Mouse (Mus musculus): ENCODE results near the gene Gramd4. TPM values are rescaled to one million over a fixed set of nuclear protein-coding genes. Genes with fewer than 3 reads are reported as not detected.
A peak's percentile ranks its signal among the peaks of the same experiment; 100 is the strongest.
"Not testable (repeated sequence)": the region's sequence is repeated elsewhere in the genome, so short reads cannot be mapped to it uniquely, and the experiment has no call there.

The Gramd4 gene
- polyA plus RNA-seq, 1 experiment = 36.0 TPM

- no peak for TF ChIP-seq CTCF (IDR thresholded peaks at IDR 0.05; ENCODE audit: borderline replicate concordance, insufficient read depth, low read depth, low read length)
- no peak for TF ChIP-seq POLR2A (IDR thresholded peaks at IDR 0.05; ENCODE audit: borderline replicate concordance, insufficient read depth, low read length)
- WGBS = 84% methylated on average over 17 of the region's 17 CpGs
Observed at GRCm38 (mm10) chr15:86095722-86096603, 38.5 kb downstream of the Gramd4 start.

DNA sequence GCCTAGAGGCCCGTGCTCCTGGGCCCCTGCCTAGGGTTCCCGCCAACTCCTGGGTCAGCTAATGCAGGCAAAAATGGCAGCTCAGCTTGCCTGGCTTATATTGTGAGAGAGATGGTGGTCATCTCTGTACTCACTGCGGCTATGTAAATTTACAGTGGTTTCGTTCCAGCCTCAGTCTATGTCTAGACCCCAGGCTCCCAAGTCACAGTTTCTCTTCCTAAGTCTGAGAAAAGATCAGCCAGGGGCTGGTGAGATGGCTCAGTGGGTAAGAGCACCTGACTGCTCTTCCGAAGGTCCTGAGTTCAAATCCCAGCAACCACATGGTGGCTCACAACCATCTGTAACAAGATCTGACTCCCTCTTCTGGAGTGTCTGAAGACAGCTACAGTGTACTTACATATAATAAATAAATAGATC lies 39.1 kb downstream of the Gramd4 start:
- H3K27ac ChIP-seq (ENCODE audit: insufficient read depth, low read length); DNase-seq; H3K4me3 ChIP-seq (replicated peaks; ENCODE audit: insufficient read depth, low read depth, low read length); H3K27me3 ChIP-seq (ENCODE audit: control insufficient read depth, insufficient read depth, low read length): not testable (repeated sequence)
- WGBS = 90% methylated on average over 5 of the region's 5 CpGs
- peaks cover 40% of the 10 kb centered on the region for H3K4me1 ChIP-seq (ENCODE audit: control insufficient read depth, insufficient read depth, low read length)

More at GRCm38 (mm10) chr15:86095722-86096603, 38.5 kb downstream of the Gramd4 start:
- Histone ChIP-seq H3K27ac (ENCODE audit: insufficient read depth, low read length) (no peak overlapping the region), H3K4me1 (ENCODE audit: control insufficient read depth, insufficient read depth, low read length) (peaks cover 40% of the 10 kb centered on the region), H3K27me3 (ENCODE audit: control insufficient read depth, insufficient read depth, low read length) (no peaks in the 10 kb centered on the region), H3K4me3 (replicated peaks; ENCODE audit: insufficient read depth, low read depth, low read length) (no peak overlapping the region)
- DNase-seq = no peak

GRCm38 (mm10) chr15:86097871-86098270 lies 40.4 kb downstream of the Gramd4 start:
- WGBS = 33% methylated on average over 2 of the region's 2 CpGs

GRCm38 (mm10) chr15:86101585-86101984 lies 44.1 kb downstream of the Gramd4 start:
- H3K27ac ChIP-seq (ENCODE audit: insufficient read depth, low read length) = no peak overlapping the region; the same call in 1 of the 2 replicates
- peak in 1 of 2 experiments; percentile 55 for DNase-seq
- WGBS = 28% methylated on average over 9 of the region's 9 CpGs
- no peak overlapping the region for H3K4me3 ChIP-seq (replicated peaks; ENCODE audit: insufficient read depth, low read depth, low read length)
- H3K4me1 ChIP-seq (ENCODE audit: control insufficient read depth, insufficient read depth, low read length) = peaks cover 26% of the 10 kb centered on the region
- H3K27me3 ChIP-seq (ENCODE audit: control insufficient read depth, insufficient read depth, low read length) = no peaks in the 10 kb centered on the region
- no peak for TF ChIP-seq POLR2A (IDR thresholded peaks at IDR 0.05; ENCODE audit: borderline replicate concordance, insufficient read depth, low read length)
- TF ChIP-seq CTCF (IDR thresholded peaks at IDR 0.05; ENCODE audit: borderline replicate concordance, insufficient read depth, low read depth, low read length) = no peak

More at GRCm38 (mm10) chr15:86097871-86098270, 40.4 kb downstream of the Gramd4 start:
- TF ChIP-seq POLR2A (IDR thresholded peaks at IDR 0.05; ENCODE audit: borderline replicate concordance, insufficient read depth, low read length) (no peak), CTCF (IDR thresholded peaks at IDR 0.05; ENCODE audit: borderline replicate concordance, insufficient read depth, low read depth, low read length) (no peak)
- no peaks in the 10 kb centered on the region for H3K27me3 ChIP-seq (ENCODE audit: control insufficient read depth, insufficient read depth, low read length)
- peaks cover 32% of the 10 kb centered on the region for H3K4me1 ChIP-seq (ENCODE audit: control insufficient read depth, insufficient read depth, low read length)
- no peak overlapping the region for H3K4me3 ChIP-seq (replicated peaks; ENCODE audit: insufficient read depth, low read depth, low read length)
- DNase-seq = no peak
- no peak overlapping the region for H3K27ac ChIP-seq (ENCODE audit: insufficient read depth, low read length)

GRCm38 (mm10) chr15:86102308-86102707 lies 44.8 kb downstream of the Gramd4 start:
- TF ChIP-seq POLR2A (IDR thresholded peaks at IDR 0.05; ENCODE audit: borderline replicate concordance, insufficient read depth, low read length) (no peak), CTCF (IDR thresholded peaks at IDR 0.05; ENCODE audit: borderline replicate concordance, insufficient read depth, low read depth, low read length) (no peak)

DNA sequence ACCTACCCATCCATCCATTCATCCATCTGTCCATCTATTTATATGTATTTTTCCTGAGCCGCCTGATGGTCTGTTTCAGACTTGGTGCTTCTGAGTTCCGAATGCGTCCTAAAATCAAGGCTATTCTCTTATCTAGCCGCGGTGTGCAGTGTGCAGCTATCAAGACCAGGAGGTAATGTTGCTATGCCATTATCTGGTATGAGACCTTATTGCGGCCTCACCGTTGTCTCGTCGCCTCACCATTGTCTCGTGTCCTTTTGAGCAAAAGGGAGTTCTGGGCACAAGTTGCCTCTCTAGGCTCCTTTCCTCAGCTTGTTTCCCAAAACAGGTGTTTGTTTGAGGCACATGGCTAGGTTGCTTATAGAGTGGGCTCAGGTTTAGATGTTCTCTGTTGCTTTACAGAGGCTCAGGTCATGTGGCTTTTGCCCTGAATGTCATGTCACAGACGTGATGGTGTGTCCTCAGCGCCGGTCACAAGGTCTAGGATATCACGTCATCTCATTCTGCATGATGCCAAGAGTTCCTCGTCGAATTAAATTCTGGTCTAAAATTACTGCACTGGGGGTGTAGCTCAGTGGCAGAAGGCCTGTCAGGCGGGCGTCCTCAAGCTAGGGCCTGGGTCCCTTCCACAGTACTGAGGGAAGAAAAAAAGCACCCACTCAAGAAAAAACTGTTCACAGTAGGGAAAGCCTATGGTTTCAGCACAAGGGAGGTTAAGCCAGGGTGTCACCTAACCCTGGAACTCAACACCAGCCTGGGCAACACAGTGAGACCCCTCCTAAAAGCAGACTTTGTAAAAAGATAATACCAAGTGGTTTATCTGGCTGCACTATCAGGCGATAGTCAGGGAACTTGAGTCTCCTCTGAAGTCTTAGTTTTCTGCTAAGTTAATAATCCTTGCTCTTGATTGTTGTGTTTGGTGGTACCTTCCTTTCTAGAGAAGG lies 47.2 kb downstream of the Gramd4 start:
- Histone ChIP-seq H3K4me1 (ENCODE audit: control insufficient read depth, insufficient read depth, low read length) (peaks cover 25% of the 10 kb centered on the region), H3K4me3 (replicated peaks; ENCODE audit: insufficient read depth, low read depth, low read length) (no peak overlapping the region), H3K27ac (ENCODE audit: insufficient read depth, low read length) (no peak overlapping the region), H3K27me3 (ENCODE audit: control insufficient read depth, insufficient read depth, low read length) (no peaks in the 10 kb centered on the region)
- no peak for DNase-seq
- TF ChIP-seq POLR2A (IDR thresholded peaks at IDR 0.05; ENCODE audit: borderline replicate concordance, insufficient read depth, low read length) = no peak
- TF ChIP-seq CTCF (IDR thresholded peaks at IDR 0.05; ENCODE audit: borderline replicate concordance, insufficient read depth, low read depth, low read length) = no peak
- 84% methylated on average over 19 of the region's 19 CpGs for WGBS

More at GRCm38 (mm10) chr15:86102308-86102707, 44.8 kb downstream of the Gramd4 start:
- WGBS = 91% methylated on average over 15 of the region's 15 CpGs
- Histone ChIP-seq H3K4me1 (ENCODE audit: control insufficient read depth, insufficient read depth, low read length) (peaks cover 26% of the 10 kb centered on the region), H3K4me3 (replicated peaks; ENCODE audit: insufficient read depth, low read depth, low read length) (no peak overlapping the region), H3K27ac (ENCODE audit: insufficient read depth, low read length) (no peak overlapping the region), H3K27me3 (ENCODE audit: control insufficient read depth, insufficient read depth, low read length) (no peaks in the 10 kb centered on the region)
- no peak for DNase-seq

- DNase-seq = no peak
- 67% methylated on average over 7 of the region's 7 CpGs for WGBS
- no peaks in the 10 kb centered on the region for H3K27me3 ChIP-seq (ENCODE audit: control insufficient read depth, insufficient read depth, low read length)
- no peak overlapping the region for H3K4me3 ChIP-seq (replicated peaks; ENCODE audit: insufficient read depth, low read depth, low read length)
- H3K4me1 ChIP-seq (ENCODE audit: control insufficient read depth, insufficient read depth, low read length) = peaks cover 26% of the 10 kb centered on the region
- H3K27ac ChIP-seq (ENCODE audit: insufficient read depth, low read length) = no peak overlapping the region
- TF ChIP-seq POLR2A (IDR thresholded peaks at IDR 0.05; ENCODE audit: borderline replicate concordance, insufficient read depth, low read length) = no peak
- no peak for TF ChIP-seq CTCF (IDR thresholded peaks at IDR 0.05; ENCODE audit: borderline replicate concordance, insufficient read depth, low read depth, low read length)
Observed at GRCm38 (mm10) chr15:86105345-86105697, 47.8 kb downstream of the Gramd4 start.

Data from cerebellum, adult 2 months (tissue).